Mouse (Mus musculus) neural tube, embryonic 14.5 days (tissue): Measurements from ENCODE around the gene Ptgr2. TPM values are rescaled to one million over a fixed set of nuclear protein-coding genes. Genes with fewer than 3 reads are reported as not detected.

Source experiments
- ATAC-seq: fragments of 200-750 bp; cut with Nextera tagmentation; 2 replicates; pipeline ENCODE4 v1.8.0; 2017; ENCODE audit warnings: low read depth, mild to moderate bottlenecking, moderate TSS enrichment, moderate library complexity
- H3K27ac ChIP-seq: fragments of 300-500 bp; sonication (generic); 2 replicates; pipeline ENCODE4 v1.5.1; 2014; ENCODE audit warnings: low read depth, mild to moderate bottlenecking, control low read depth, low read length, moderate library complexity, mixed read lengths
- H3K27me3 ChIP-seq: fragments of 300-500 bp; sonication (generic); 2 replicates; pipeline ENCODE4 v1.6.1; 2014; ENCODE audit warnings: low read length; ENCODE audit not compliant: control insufficient read depth, insufficient read depth
- H3K36me3 ChIP-seq: fragments of 300-500 bp; sonication (generic); 2 replicates; pipeline ENCODE4 v1.6.1; 2014; ENCODE audit warnings: low read length, mixed read lengths; ENCODE audit not compliant: control insufficient read depth, insufficient read depth
- H3K4me1 ChIP-seq: fragments of 300-500 bp; sonication (generic); 2 replicates; pipeline ENCODE4 v1.6.1; 2014; ENCODE audit warnings: low read length; ENCODE audit not compliant: control insufficient read depth, insufficient read depth
- H3K4me2 ChIP-seq: fragments of 300-500 bp; sonication (generic); 2 replicates; pipeline ENCODE4 v1.6.1; 2014; ENCODE audit warnings: mild to moderate bottlenecking, low read depth, low read length, control low read depth
- H3K4me3 ChIP-seq: fragments of 300-500 bp; sonication (generic); 2 replicates; pipeline ENCODE4 v1.5.1; 2014; ENCODE audit warnings: low read depth, low read length, control low read depth, mixed read lengths
- H3K9ac ChIP-seq: fragments of 300-500 bp; sonication (generic); replicated peaks from 2 replicates; pipeline ENCODE4 v1.6.1; 2014; ENCODE audit warnings: low read depth, mild to moderate bottlenecking, control low read depth, low read length, mixed read lengths
- H3K9me3 ChIP-seq: fragments of 300-500 bp; sonication (generic); 2 replicates; pipeline ENCODE4 v1.6.1; 2016; ENCODE audit warnings: low read length; ENCODE audit not compliant: control insufficient read depth
- WGBS: fragments of 180-500 bp; shearing (Covaris S2); extraction: QIAGEN DNeasy Blood & Tissue Kit; methylation state at CpG from one replicate; pipeline ENCODE4 v1.1.7; 2014; 5-methylcytosine and 5-hydroxymethylcytosine counted together
- polyA plus RNA-seq: library from polyadenylated mRNA; unstranded; fragments of >200 nt; fragmentation: Nextera tagmentation; extraction: Ambion mirVana; gene quantifications from 2 replicates; pipeline ENCODE4 v1.2.1, GENCODE M21; 2014

The Ptgr2 gene
- polyA plus RNA-seq, 1 experiment from 2014 or later = 14.1 TPM

- H3K4me3 ChIP-seq = no peak overlapping the region
- no peaks in the 10 kb centered on the region for H3K36me3 ChIP-seq
- H3K4me1 ChIP-seq = 0 out of 2 replicates have a peak, but pooled peaks cover 6% of the 10 kb centered on the region
- no peaks in the 10 kb centered on the region for H3K27me3 ChIP-seq
- H3K27ac ChIP-seq = no peak overlapping the region
- H3K9me3 ChIP-seq = no peaks in the 10 kb centered on the region
- no peak overlapping the region for H3K9ac ChIP-seq
- ATAC-seq = no peak
- H3K4me2 ChIP-seq = no peak overlapping the region
- 59% methylated on average over 3 of the region's 3 CpGs for WGBS
Measured at GRCm38 (mm10) chr12:84288461-84288860, 3.4 kb downstream of the Ptgr2 start.

DNA sequence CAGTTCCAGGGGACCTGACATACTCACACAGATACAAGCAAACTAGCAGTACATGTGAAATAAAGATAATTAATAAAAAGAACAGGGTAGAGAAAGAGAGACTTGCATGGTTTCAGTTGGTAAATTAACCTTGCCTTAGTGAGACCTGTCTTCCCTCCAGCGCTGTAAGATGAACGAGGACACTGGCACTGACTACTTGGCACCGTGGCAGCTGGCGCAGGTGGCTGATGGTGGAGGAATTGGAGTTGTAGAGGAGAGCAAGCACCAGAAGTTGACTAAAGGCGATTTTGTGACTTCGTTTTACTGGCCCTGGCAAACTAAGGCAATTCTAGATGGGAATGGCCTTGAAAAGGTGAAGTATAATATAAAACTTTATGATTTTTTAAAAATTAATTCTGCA lies 12.8 kb downstream of the Ptgr2 start:
- Histone ChIP-seq H3K27me3 (no peaks in the 10 kb centered on the region), H3K27ac (no peak overlapping the region), H3K4me1 (no peaks in the 10 kb centered on the region), H3K4me3 (no peak overlapping the region), H3K36me3 (peaks cover 3% of the 10 kb centered on the region; the same call in 1 of the 2 replicates), H3K4me2 (no peak overlapping the region), H3K9me3 (no peaks in the 10 kb centered on the region), H3K9ac (no peak overlapping the region)
- no peak for ATAC-seq
- WGBS = 96% methylated on average over 6 of the region's 6 CpGs

DNA sequence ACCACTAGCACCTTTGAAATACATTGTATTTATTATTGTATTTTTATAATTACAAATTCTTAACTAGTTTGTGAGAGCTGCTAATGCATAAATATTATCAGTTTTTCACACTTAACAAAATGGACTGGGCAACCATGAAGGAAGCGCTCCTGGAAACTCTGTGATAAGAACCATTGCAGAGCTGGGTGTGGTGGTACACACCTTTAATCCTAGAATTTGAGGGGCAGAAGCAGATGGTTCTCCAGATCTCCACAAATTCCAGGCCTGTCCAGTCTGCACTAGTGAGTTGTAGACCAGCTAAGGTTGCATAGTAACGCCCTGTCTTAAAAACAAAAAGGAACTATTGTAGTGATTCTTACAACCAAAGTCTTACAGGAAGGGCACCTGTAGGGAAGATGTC lies 14.2 kb downstream of the Ptgr2 start:
- H3K4me1 ChIP-seq = no peaks in the 10 kb centered on the region
- no peak overlapping the region for H3K4me2 ChIP-seq
- no peak overlapping the region for H3K9ac ChIP-seq
- no peak for ATAC-seq
- H3K4me3 ChIP-seq = no peak overlapping the region
- H3K27me3 ChIP-seq = no peaks in the 10 kb centered on the region
- H3K36me3 ChIP-seq = peaks cover 3% of the 10 kb centered on the region; the same call in 1 of the 2 replicates
- no peaks in the 10 kb centered on the region for H3K9me3 ChIP-seq
- H3K27ac ChIP-seq = no peak overlapping the region
- WGBS = 99% methylated on average over 2 of the region's 2 CpGs

DNA sequence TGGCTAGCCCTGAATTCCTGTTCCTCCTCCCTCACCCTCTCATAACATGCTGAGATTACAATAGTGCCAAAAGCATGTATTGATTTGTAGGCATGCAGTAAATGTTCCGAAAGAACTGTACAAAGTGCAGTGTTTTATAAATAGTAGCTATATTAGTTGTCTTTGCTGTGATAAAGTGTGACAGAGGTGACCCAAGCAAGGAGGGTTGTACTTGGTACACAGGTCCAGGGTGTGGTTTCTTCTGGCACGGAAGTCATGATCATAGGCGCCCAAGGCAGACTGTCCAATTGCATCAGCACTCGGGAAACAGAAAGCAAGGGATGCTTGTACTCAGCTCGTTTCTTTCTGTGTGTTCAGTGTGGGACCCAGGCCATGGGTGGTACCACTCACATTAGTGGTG lies 19.1 kb downstream of the Ptgr2 start:
- 92% methylated on average over 5 of the region's 5 CpGs for WGBS
- ATAC-seq = no peak

DNA sequence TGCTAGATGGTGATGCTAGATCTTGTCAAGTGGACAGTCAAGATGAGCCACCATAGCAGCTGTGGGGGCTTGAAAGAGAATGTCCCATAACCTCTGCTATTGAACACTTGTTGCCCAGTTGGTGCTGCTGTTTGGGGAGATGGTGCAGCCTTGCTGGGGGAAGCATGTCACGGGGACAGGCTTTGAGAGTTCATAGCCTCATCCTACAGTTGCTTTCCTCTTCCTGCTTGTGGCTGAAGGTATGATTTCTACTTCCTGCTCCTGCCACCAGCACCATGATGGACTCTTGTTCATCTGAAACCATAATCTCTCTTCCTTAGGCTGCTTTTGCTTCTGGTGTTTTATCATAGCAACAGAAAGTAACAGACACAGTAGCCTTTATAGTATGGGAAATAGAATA lies 19.5 kb downstream of the Ptgr2 start:
- no peaks in the 10 kb centered on the region for H3K4me1 ChIP-seq
- no peak for ATAC-seq
- H3K4me2 ChIP-seq = no peak overlapping the region
- WGBS = 77% methylated on average over 1 of the region's 1 CpGs
- no peak overlapping the region for H3K4me3 ChIP-seq
- no peaks in the 10 kb centered on the region for H3K27me3 ChIP-seq
- H3K36me3 ChIP-seq = peaks cover 3% of the 10 kb centered on the region; the same call in 1 of the 2 replicates
- H3K27ac ChIP-seq = no peak overlapping the region
- H3K9me3 ChIP-seq = no peaks in the 10 kb centered on the region
- no peak overlapping the region for H3K9ac ChIP-seq

More for the DNA sequence above, 19.1 kb downstream of the Ptgr2 start:
- no peaks in the 10 kb centered on the region for H3K4me1 ChIP-seq
- no peaks in the 10 kb centered on the region for H3K9me3 ChIP-seq
- no peak overlapping the region for H3K9ac ChIP-seq
- peaks cover 3% of the 10 kb centered on the region; the same call in 1 of the 2 replicates for H3K36me3 ChIP-seq
- H3K4me3 ChIP-seq = no peak overlapping the region
- no peak overlapping the region for H3K4me2 ChIP-seq
- H3K27ac ChIP-seq = no peak overlapping the region
- no peaks in the 10 kb centered on the region for H3K27me3 ChIP-seq

GRCm38 (mm10) chr12:84311306-84311705 lies 26.3 kb downstream of the Ptgr2 start:
- Histone ChIP-seq H3K27ac (no peak overlapping the region), H3K9me3 (no peaks in the 10 kb centered on the region), H3K4me3 (no peak overlapping the region), H3K36me3 (no peaks in the 10 kb centered on the region), H3K4me2 (no peak overlapping the region), H3K9ac (no peak overlapping the region), H3K27me3 (no peaks in the 10 kb centered on the region), H3K4me1 (peaks cover 5% of the 10 kb centered on the region; the same call in 1 of the 2 replicates)
- 80% methylated on average over 4 of the region's 5 CpGs for WGBS
- ATAC-seq = no peak

GRCm38 (mm10) chr12:84316006-84316405 lies 31.0 kb downstream of the Ptgr2 start:
- WGBS = 45% methylated on average over 7 of the region's 7 CpGs
- Histone ChIP-seq H3K27ac (no peak overlapping the region), H3K4me3 (peak overlapping the region; percentile 99), H3K9me3 (no peaks in the 10 kb centered on the region), H3K27me3 (no peaks in the 10 kb centered on the region; the same call in 1 of the 2 replicates), H3K36me3 (no peaks in the 10 kb centered on the region), H3K4me1 (peaks cover 17% of the 10 kb centered on the region), H3K4me2 (peak overlapping the region; percentile 83), H3K9ac (peak overlapping the region; percentile 88)
- ATAC-seq = no peak; the same call in 1 of the 2 replicates

- Histone ChIP-seq H3K27me3 (no peaks in the 10 kb centered on the region; the same call in 1 of the 2 replicates), H3K9me3 (no peaks in the 10 kb centered on the region), H3K36me3 (no peaks in the 10 kb centered on the region), H3K27ac (peak within 1 kb of the TSS; percentile 93), H3K4me3 (peak within 1 kb of the TSS; percentile 99), H3K4me1 (peaks cover 17% of the 10 kb centered on the region), H3K4me2 (peak within 1 kb of the TSS; percentile 83), H3K9ac (peak within 1 kb of the TSS; percentile 88)
- under 1% methylated on average over 75 of the region's 77 CpGs for WGBS
- ATAC-seq = peak; percentile 94
Measured at GRCm38 (mm10) chr12:84316721-84317621, 31.9 kb downstream of the Ptgr2 start, which contains the start of gene Zfp410. Gene Zfp410, plus strand, starts transcription at chr12:84316852.

DNA sequence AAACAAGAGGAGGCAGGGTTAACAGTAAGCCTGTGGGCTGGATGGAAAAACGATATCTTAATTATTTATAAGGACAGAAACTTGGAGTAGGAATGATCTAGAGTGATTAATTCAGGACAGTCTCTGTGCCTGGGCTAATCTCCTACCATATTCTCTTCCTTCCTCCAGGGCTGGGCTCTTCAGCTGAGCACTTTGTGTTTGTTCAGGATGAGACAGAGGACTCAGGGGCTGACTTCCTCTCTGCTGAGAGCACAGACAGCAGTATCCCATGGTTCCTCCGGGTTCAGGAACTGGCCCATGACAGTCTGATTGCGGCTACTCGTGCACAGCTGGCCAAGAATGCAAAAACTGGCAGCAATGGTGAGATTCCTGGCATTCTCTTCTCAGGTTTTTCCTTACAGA lies 42.1 kb downstream of the Ptgr2 start:
- peaks cover 47% of the 10 kb centered on the region for H3K36me3 ChIP-seq
- no peak overlapping the region for H3K4me2 ChIP-seq
- no peak overlapping the region for H3K4me3 ChIP-seq
- H3K4me1 ChIP-seq = no peaks in the 10 kb centered on the region
- ATAC-seq = no peak
- no peak overlapping the region for H3K9ac ChIP-seq
- no peaks in the 10 kb centered on the region for H3K27me3 ChIP-seq
- 87% methylated on average over 4 of the region's 4 CpGs for WGBS
- H3K27ac ChIP-seq = no peak overlapping the region
- H3K9me3 ChIP-seq = no peaks in the 10 kb centered on the region
